Mouse (Mus musculus) kidney, adult 2 months (tissue): ENCODE results near the gene Stpg3.

Experiments
- CTCF ChIP-seq: fragments of 200-500 bp; conservative IDR thresholded peaks from 2 replicates; pipeline ENCODE4 v1.5.1; 2011; ENCODE audit warnings: low read depth, mild to moderate bottlenecking, control low read depth, low read length, moderate library complexity, mixed read lengths; ENCODE audit not compliant: insufficient read depth, insufficient read length
- POLR2A ChIP-seq: fragments of 200-500 bp; IDR thresholded peaks from one replicate; pipeline ENCODE4 v1.6.1; 2011; ENCODE audit warnings: low read depth, low read length, control low read depth

GRCm38 (mm10) chr2:25224492-25224765 lies 10.0 kb upstream of the Stpg3 start, which contains the start of gene Tubb4b:
- 0 out of 2 replicates have a peak, but pooled peaks have one; percentile 34 for TF ChIP-seq CTCF
- TF ChIP-seq POLR2A, result peak; percentile 99
